Mouse (Mus musculus) splenic B cell, adult 2 months (primary cell): ENCODE results near the gene Mroh8.
"Not testable (repeated sequence)": the region's sequence is repeated elsewhere in the genome, so short reads cannot be mapped to it uniquely, and the experiment has no call there.

Experiments
- DNase-seq: peaks from one replicate; pipeline ENCODE4 v3.0.0-alpha.2; 2011; ENCODE audit warnings: low read depth, low spot score
- H3K27me3 ChIP-seq: 2 replicates; pipeline ENCODE4 v1.6.1; 2012; ENCODE audit warnings: mild to moderate bottlenecking, low read length, moderate library complexity, mixed read lengths; ENCODE audit not compliant: control insufficient read depth, poor library complexity, insufficient read depth, severe bottlenecking
- H3K36me3 ChIP-seq: 2 replicates; pipeline ENCODE4 v1.6.1; 2012; ENCODE audit warnings: mild to moderate bottlenecking, low read length, moderate library complexity, mixed read lengths; ENCODE audit not compliant: control insufficient read depth, poor library complexity, insufficient read depth, severe bottlenecking

Mroh8 gene

DNA sequence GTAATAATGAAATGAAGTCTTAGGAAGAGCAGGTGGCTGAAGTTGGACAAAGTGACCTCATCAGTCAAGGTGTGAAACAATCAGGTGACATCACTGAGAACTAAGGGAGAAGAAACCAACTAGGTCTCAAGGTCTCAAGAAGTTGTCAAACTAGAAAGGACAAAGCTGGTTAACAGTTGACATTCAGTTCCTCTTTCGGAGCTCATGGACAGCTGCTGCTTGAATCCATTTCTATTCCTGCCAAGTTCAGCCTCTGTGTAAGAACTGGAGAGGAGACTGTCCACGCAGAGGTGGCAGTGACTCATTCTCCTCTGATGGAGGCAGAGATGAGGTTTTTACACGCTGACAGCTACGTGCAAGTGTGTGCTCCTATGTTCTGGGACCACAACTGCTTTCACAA is 92.1 kb downstream of the Mroh8 start:
- Histone ChIP-seq H3K27me3 (no peaks in the 10 kb centered on the region), H3K36me3 (peaks cover 6% of the 10 kb centered on the region)
- no peak for DNase-seq

GRCm38 (mm10) chr2:157186504-157186903 is 92.8 kb downstream of the Mroh8 start:
- no peaks in the 10 kb centered on the region for H3K27me3 ChIP-seq
- H3K36me3 ChIP-seq: peaks cover 6% of the 10 kb centered on the region
- no peak for DNase-seq

- no peak for DNase-seq
- H3K36me3 ChIP-seq: peaks cover 3% of the 10 kb centered on the region
- no peaks in the 10 kb centered on the region for H3K27me3 ChIP-seq
These were observed 94.2 kb downstream of the Mroh8 start for GRCm38 (mm10) chr2:157185022-157185660.

GRCm38 (mm10) chr2:157178167-157178566 is 101.2 kb downstream of the Mroh8 start:
- peaks cover 9% of the 10 kb centered on the region; the same call in 1 of the 2 replicates for H3K36me3 ChIP-seq
- DNase-seq: no peak
- no peaks in the 10 kb centered on the region for H3K27me3 ChIP-seq

DNA sequence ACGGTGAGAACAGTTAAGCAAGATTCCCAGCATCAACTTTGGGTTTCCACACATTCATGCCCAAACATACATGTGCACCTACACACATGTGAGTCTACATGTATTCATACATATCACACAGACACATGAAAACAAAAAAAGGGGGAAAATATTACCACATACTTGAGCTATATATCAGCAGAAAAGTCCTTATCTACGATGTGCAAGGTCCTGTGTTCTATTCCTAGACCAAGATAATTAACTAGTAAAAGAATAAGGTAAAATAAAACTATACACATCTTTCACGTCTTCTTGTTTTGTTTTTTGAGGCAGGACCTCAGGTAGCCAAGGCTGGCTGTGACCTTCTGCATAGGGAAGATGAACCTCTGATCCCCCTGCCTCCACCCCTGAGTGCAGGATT is 103.1 kb downstream of the Mroh8 start:
- Histone ChIP-seq H3K27me3 (no peaks in the 10 kb centered on the region), H3K36me3 (peaks cover 10% of the 10 kb centered on the region; the same call in 1 of the 2 replicates)
- DNase-seq: no peak

DNA sequence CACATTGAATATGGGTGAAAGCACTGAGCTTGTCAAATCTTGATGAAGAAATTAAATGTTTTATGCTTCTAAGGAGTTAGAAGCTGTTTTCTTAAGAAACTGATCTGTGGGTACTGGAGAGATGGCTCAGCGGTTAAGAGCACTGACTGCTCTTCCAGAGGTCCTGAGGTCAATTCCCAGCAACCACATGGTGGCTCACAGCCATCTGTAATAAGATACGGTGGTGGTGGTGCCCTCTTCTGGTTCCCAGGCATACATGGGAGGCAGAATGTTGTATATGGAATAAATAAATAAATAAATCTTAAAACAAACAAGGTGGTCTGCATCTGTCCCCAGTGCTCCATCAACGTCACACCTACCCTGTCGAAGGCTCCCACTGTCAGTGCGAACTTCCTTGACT is 104.9 kb downstream of the Mroh8 start:
- H3K36me3 ChIP-seq: peaks cover 10% of the 10 kb centered on the region; the same call in 1 of the 2 replicates
- no peaks in the 10 kb centered on the region for H3K27me3 ChIP-seq
- DNase-seq: no peak

DNA sequence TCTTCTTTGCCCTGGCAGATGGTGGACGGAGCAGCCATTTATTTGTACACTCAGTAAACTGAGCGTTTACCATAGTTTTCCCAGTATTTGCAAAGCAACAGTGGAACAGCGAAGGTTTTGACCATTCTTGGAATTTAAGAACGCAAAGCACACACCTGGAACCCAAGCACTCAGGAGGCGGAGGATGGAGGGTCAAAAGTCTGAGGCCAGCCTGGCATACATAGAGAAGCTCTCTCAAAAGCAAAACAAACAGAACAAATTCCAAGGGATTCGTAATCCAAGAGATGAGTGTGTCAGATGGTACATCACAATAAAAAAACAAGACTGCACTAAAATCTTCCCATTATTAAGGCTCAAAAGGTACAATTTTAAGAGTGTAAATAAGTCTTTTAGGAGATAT is 105.8 kb downstream of the Mroh8 start:
- Histone ChIP-seq H3K27me3 (no peaks in the 10 kb centered on the region), H3K36me3 (peaks cover 10% of the 10 kb centered on the region; the same call in 1 of the 2 replicates)
- DNase-seq: no peak

DNA sequence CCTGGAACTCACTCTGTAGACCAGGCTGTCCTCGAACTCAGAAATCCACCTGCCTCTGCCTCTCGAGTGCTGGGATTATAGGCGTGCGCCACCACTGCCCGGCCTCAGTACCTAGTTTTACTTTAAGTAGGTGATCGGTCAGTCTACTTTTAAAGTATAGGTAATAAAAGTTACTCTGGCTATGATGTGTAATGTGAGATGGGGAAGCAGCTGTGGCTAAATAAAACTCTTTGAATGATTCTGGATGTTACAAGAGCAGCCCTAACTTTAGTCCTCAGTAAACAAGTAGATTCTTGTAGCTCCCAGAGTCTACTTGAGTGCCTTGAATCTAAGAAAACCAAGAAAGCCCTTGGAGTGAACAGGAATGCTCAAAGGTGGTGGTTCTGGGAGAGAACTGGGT is 106.4 kb downstream of the Mroh8 start:
- H3K27me3 ChIP-seq: no peaks in the 10 kb centered on the region
- DNase-seq: no peak
- H3K36me3 ChIP-seq: peaks cover 10% of the 10 kb centered on the region; the same call in 1 of the 2 replicates

DNA sequence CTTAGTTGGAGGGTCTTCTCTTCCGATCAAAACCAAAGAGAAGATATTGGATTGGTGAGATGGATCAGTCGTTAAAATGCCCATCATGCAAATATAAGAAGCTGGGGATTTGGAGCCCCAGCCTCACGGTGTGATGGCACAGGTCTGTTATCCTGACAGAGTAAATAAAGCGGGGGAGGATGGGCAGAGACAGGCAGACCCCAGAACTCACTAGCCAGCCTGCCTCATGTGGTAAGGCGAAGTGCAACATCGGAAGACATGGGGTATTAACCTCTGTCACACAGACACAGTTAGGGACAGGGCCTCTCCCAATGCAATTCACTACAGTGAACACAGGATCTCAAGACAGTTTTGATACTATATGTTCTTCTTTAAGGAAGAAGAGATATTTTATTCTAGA is 108.7 kb downstream of the Mroh8 start:
- Histone ChIP-seq H3K36me3 (peaks cover 17% of the 10 kb centered on the region), H3K27me3 (no peaks in the 10 kb centered on the region)
- no peak for DNase-seq

DNA sequence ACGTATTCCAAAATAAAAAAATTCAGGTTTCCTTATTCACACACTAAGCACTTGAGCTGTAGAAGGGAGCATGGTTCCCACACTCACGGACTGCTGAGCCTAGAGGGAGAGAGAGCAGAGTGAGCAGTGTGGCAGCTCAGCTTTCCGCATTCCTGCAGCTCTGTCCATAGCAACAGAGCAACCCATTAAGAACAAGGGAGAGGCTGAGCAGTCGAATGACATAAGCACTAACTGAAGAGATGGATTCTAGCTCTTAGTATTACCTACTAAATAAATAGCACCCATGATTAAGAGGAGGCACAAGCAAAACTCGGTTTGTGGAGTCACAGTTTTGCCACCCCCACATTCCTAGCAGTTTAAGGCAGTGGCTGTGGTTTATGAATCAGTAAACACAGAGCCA is 109.2 kb downstream of the Mroh8 start:
- Histone ChIP-seq H3K36me3 (peaks cover 17% of the 10 kb centered on the region), H3K27me3 (no peaks in the 10 kb centered on the region)
- DNase-seq: no peak

DNA sequence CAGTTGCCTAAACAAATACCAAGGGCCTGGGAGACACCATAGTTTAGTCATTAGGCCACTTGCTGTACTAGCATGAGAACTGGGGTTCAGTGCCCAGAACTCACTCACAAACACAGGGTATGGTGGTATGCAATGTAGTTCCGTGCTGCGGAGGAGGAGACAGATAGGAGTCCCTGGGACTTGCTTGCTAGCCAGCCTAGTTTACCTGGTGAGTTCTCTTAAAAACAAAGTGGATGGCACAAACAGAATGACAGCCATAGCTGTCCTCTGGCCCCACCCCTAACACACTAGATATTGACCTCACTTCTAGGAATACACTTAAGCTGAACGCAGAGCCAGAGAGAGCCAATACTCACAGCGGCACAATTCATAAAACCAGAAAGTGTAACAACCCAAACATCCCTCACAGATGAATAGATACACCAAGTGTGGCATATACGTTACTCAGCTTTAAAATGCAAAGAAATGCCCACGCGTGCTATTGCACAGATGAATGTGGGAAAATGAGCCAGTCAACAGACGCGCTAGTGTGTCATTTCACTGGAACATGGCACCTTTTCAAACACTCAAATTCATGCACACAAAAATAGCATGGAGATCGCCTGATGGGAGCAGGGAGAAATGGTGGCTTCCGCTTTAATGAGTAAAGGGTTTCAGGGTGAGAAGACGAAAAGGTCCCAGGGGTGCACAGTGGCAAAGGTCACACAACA is 112.8 kb downstream of the Mroh8 start:
- H3K36me3 ChIP-seq: peaks cover 8% of the 10 kb centered on the region; the same call in 1 of the 2 replicates
- no peaks in the 10 kb centered on the region for H3K27me3 ChIP-seq
- DNase-seq: no peak

GRCm38 (mm10) chr2:157165312-157166224 is 113.8 kb downstream of the Mroh8 start:
- DNase-seq, H3K27me3 ChIP-seq, H3K36me3 ChIP-seq: not testable (repeated sequence)

- Histone ChIP-seq H3K36me3 (peaks cover 13% of the 10 kb centered on the region; the same call in 1 of the 2 replicates), H3K27me3 (no peaks in the 10 kb centered on the region)
- DNase-seq: no peak
These were observed 115.2 kb downstream of the Mroh8 start for GRCm38 (mm10) chr2:157164101-157164500.
